Mouse (Mus musculus) urinary bladder, postnatal 4 days (tissue): ENCODE results near the gene Mrps9.
"Not testable (repeated sequence)": the region's sequence is repeated elsewhere in the genome, so short reads cannot be mapped to it uniquely, and the experiment has no call there.

ENCODE experiments used
- DNase-seq, 2 experiments: peaks; one replicate each; pipeline ENCODE4 v3.0.0; 2021 to 2022; ENCODE audit warnings: low spot score in 2 of 2

Gene Mrps9

GRCm38 (mm10) chr1:42850663-42851397, at the start of gene Mrps9:
TSS of gene Mrps9 (plus strand) at chr1:42851233.
- peak; percentile 96 to 97 for DNase-seq

GRCm38 (mm10) chr1:42813301-42813845, 37.7 kb upstream of the Mrps9 start:
- DNase-seq: no peak

GRCm38 (mm10) chr1:42814798-42815619, 36.0 kb upstream of the Mrps9 start:
- no peak for DNase-seq

- no peak for DNase-seq
Measured at GRCm38 (mm10) chr1:42851398-42851767, 350 bp downstream of the Mrps9 start.

GRCm38 (mm10) chr1:42851810-42852209, 777 bp downstream of the Mrps9 start:
- DNase-seq: no peak

GRCm38 (mm10) chr1:42864719-42865250, 13.8 kb downstream of the Mrps9 start:
- no peak for DNase-seq

- DNase-seq: no peak
Measured at GRCm38 (mm10) chr1:42865336-42865939, 14.4 kb downstream of the Mrps9 start.

GRCm38 (mm10) chr1:42865986-42866385, 15.0 kb downstream of the Mrps9 start:
- no peak for DNase-seq

- no peak for DNase-seq
Measured at GRCm38 (mm10) chr1:42867188-42867587, 16.2 kb downstream of the Mrps9 start.

GRCm38 (mm10) chr1:42874174-42874573, 23.1 kb downstream of the Mrps9 start:
- DNase-seq: no peak

GRCm38 (mm10) chr1:42875271-42875670, 24.2 kb downstream of the Mrps9 start:
- no peak for DNase-seq

- no peak for DNase-seq
Measured at GRCm38 (mm10) chr1:42876463-42877093, 25.5 kb downstream of the Mrps9 start.

GRCm38 (mm10) chr1:42877264-42877663, 26.2 kb downstream of the Mrps9 start:
- DNase-seq: no peak

GRCm38 (mm10) chr1:42878851-42879250, 27.8 kb downstream of the Mrps9 start:
- DNase-seq: no peak

- no peak for DNase-seq
Measured at GRCm38 (mm10) chr1:42882258-42882657, 31.2 kb downstream of the Mrps9 start.

GRCm38 (mm10) chr1:42883418-42883817, 32.4 kb downstream of the Mrps9 start:
- not testable (repeated sequence) for DNase-seq

GRCm38 (mm10) chr1:42887835-42888234, 36.8 kb downstream of the Mrps9 start:
- DNase-seq: no peak

GRCm38 (mm10) chr1:42888541-42889349, 37.7 kb downstream of the Mrps9 start:
- DNase-seq: no peak

GRCm38 (mm10) chr1:42889421-42889887, 38.4 kb downstream of the Mrps9 start:
- DNase-seq: no peak

- no peak for DNase-seq
Measured at GRCm38 (mm10) chr1:42894695-42895094, 43.7 kb downstream of the Mrps9 start.

- DNase-seq: no peak
Measured at GRCm38 (mm10) chr1:42905148-42905547, 54.1 kb downstream of the Mrps9 start.
